Mouse (Mus musculus) mature B cell (primary cell): ENCODE measurements around the gene Zkscan2.

Experiments used
- in situ Hi-C: fragments of 300-500 bp; cut with MboI; formaldehyde crosslinking; loops from 2 replicates; pipeline ENCODE4 v1.14.3; 2019

Zkscan2 gene

DNA sequence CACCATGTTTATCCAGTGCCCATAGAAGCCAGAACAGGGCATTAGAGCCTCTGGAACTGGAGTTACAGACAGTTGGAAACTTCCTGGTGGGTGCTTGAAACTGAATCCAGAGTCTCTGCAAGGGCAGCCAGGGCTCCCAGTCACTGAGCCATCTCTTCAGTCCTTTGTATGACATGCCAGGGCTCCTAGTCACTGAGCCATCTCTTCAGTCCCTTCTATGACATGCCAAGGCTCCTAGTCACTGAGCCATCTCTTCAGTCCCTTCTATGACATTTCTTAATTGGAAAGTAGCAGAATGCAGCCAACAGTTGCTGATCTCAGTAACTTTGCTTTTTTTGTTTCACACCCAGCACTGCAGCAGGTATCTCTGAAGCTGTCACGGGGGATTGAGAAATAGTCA is 58.2 kb downstream of the Zkscan2 start:
- in situ Hi-C loops: no loop called here

DNA sequence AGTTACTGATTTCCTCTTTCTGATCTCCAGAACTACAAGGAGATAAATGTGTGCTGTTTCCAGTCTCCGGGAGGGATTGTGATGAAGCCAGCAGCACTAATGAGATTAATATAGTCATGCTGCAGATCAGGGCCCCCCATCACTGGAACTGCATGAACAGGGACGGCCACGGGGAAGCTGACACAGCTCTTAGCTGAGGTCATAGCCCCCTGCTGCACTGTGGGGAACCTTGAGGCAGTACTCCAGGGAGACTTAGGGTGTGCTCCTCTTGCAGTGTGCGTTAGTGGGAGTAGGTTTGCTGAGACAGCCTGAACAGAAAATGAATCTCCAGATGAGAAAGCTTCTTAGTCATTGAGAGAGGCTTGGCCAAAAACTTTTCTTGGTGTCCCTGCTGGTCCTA is 69.0 kb downstream of the Zkscan2 start:
- in situ Hi-C loops: no loop called here

- in situ Hi-C loops: no loop called here
These were observed 69.9 kb downstream of the Zkscan2 start for GRCm38 (mm10) chr7:123430411-123430705.

GRCm38 (mm10) chr7:123429624-123430410 is 70.4 kb downstream of the Zkscan2 start:
- in situ Hi-C loops: no loop called here
